8 mouse cellular contexts compared by ENCODE assay signal in genomic region chr1:57269679-57270354, GRCm38 (mm10).
DNase-seq lines count a peak whose midpoint lies in the region; ATAC-seq and TF ChIP-seq lines count a peak whose summit lies in the region.

No protein-coding gene starts in this region.

- peak; percentile 36 for DNase-seq in thymus, postnatal 4 days
- no peak for DNase-seq in thymus, adult 18-20 months
- peak; percentile 83 for DNase-seq in embryo, embryonic 10.5 days (ENCODE audit: low spot score)
- DNase-seq in gastrocnemius, postnatal 14 days: peak; percentile 69
- DNase-seq in kidney, postnatal 25 days: peak; percentile 61 to 79
- DNase-seq in liver, adult 2 months (ENCODE audit: extremely low read depth, low read depth, low spot score): peak; percentile 73

- H3K4me1 ChIP-seq in liver, adult 2 months (ENCODE audit: control insufficient read depth, insufficient read depth, low read length): no peaks in the 10 kb centered on the region
- H3K4me1 ChIP-seq in olfactory bulb, adult 2 months (ENCODE audit: control insufficient read depth, insufficient read depth, low read length): no peaks in the 10 kb centered on the region

- no peaks in the 10 kb centered on the region for H3K27me3 ChIP-seq in liver, adult 2 months (ENCODE audit: control insufficient read depth, insufficient read depth, low read length)

- 40% methylated on average over 13 of the region's 13 CpGs for WGBS in liver, adult 2 months
- WGBS in olfactory bulb, adult 2 months: 40% methylated on average over 13 of the region's 13 CpGs

- no peak for TF ChIP-seq POLR2A in liver, adult 2 months (IDR thresholded peaks at IDR 0.05; ENCODE audit: extremely low read depth, insufficient read depth, low read length)
- no peak for TF ChIP-seq POLR2A in olfactory bulb, adult 2 months (IDR thresholded peaks at IDR 0.05; ENCODE audit: insufficient read depth, low read depth, low read length)

- H3K27ac ChIP-seq in liver, adult 2 months (replicated peaks; ENCODE audit: insufficient read depth, low read depth, low read length): no peak overlapping the region
- H3K27ac ChIP-seq in olfactory bulb, adult 2 months (ENCODE audit: insufficient read depth, low read depth, low read length): no peak overlapping the region

- no peak overlapping the region for H3K9ac ChIP-seq in liver, adult 2 months (ENCODE audit: low read depth, low read length)

- H3K36me3 ChIP-seq in liver, adult 2 months (ENCODE audit: control insufficient read depth, insufficient read depth, low read length): no peaks in the 10 kb centered on the region

- peak; percentile 69 for TF ChIP-seq CTCF in liver, adult 2 months (IDR thresholded peaks at IDR 0.05; ENCODE audit: low read depth, low read length)
- TF ChIP-seq CTCF in olfactory bulb, adult 2 months (IDR thresholded peaks at IDR 0.05; ENCODE audit: insufficient read depth, low read depth, low read length): peak; percentile 33; the same call in 1 of the 2 replicates

- no peaks in the 10 kb centered on the region for H3K79me2 ChIP-seq in liver, adult 2 months (ENCODE audit: control insufficient read depth, insufficient read depth, low read length)

- H3K4me3 ChIP-seq in liver, adult 2 months (ENCODE audit: insufficient read depth, low read depth, low read length): no peak overlapping the region
- no peak overlapping the region for H3K4me3 ChIP-seq in olfactory bulb, adult 2 months (ENCODE audit: insufficient read depth, low read depth, low read length)

- no peak for ATAC-seq in erythroid progenitor cell, adult 5-6 weeks (replicated peaks; ENCODE audit: low FRiP score, poor library complexity, severe bottlenecking)

- intact Hi-C loops in gastrocnemius, postnatal 14 days (cut with DNase I; ENCODE audit: low total_unique reads): no loop called here

Comparison
In these comparisons a context has a peak if more than half of its experiments do, and no peak if none do; other contexts are left out.
1. DNase-seq: peak in thymus, postnatal 4 days (single experiment), embryo, embryonic 10.5 days (single experiment), gastrocnemius, postnatal 14 days (single experiment), kidney, postnatal 25 days (2 of 2) and liver, adult 2 months (single experiment); none in thymus, adult 18-20 months (0 of 2).